Mouse (Mus musculus): Measurements from ENCODE around the gene Cybb. TPM values are rescaled to one million over a fixed set of nuclear protein-coding genes. Genes with fewer than 3 reads are reported as not detected.
"Not testable (repeated sequence)": the region's sequence is repeated elsewhere in the genome, so short reads cannot be mapped to it uniquely, and the experiment has no call there.

Gene Cybb
- 0.71 and 1.00 TPM in 2 replicates for polyA plus RNA-seq (2016; fragmentation: Nextera tagmentation; extraction: Ambion mirVana)

DNA sequence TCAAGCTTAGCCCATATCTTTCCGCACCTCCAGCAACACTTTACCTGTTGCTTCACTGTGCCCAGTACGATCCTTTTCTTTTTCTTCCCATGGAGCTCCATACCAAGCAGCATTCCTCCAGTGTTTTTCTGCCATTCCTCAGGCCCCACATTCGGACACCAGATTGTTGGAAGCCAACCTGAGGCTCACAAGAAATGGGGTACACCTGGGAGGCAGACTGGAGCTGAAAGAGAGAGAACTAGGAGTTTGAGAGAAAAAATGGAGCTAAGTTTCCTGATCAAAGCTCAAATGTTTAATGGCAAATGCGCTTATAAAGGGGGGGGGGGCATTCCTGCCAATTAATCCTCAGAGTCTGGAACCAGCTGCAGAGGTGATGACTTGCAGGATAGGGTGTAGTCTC lies at the start of gene Cybb:
Cybb (minus strand) TSS at position 101 of the 400 bp plus-strand sequence.
- Histone ChIP-seq H3K27ac (no peak within 1 kb of the TSS), H3K36me3 (no peaks in the 10 kb centered on the region), H3K4me3 (replicated peaks) (no peak within 1 kb of the TSS), H3K9me3 (no peaks in the 10 kb centered on the region), H3K4me2 (no peak within 1 kb of the TSS), H3K9ac (replicated peaks) (no peak within 1 kb of the TSS), H3K27me3 (no peaks in the 10 kb centered on the region), H3K4me1 (replicated peaks) (no peaks in the 10 kb centered on the region)
- WGBS, result 87% methylated on average over 4 of the region's 4 CpGs
- no peak for ATAC-seq (ENCODE audit: insufficient number of reproducible peaks, insufficient read depth, low FRiP score, low TSS enrichment, low read depth)

DNA sequence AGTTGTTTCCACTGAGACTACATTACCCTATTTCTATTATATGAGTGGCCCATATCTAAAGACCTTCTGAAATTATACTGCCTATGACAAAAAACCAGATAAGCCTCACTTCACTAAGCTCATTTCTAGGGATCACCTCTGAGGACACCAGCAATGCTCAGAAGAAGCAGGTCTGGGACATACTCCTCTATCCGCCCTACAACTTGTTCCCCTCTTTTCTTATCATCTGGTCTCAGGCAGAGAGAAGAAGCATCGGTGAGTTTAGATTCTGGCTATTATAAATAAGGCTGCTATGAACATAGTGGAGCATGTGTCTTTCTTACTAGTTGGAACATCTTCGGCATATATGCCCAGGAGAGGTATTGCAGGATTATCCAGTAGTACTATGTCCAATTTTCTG lies 49.3 kb upstream of the Cybb start:
- H3K4me1 ChIP-seq (replicated peaks), result no peaks in the 10 kb centered on the region
- no peak for ATAC-seq (ENCODE audit: insufficient number of reproducible peaks, insufficient read depth, low FRiP score, low TSS enrichment, low read depth)
- H3K9me3 ChIP-seq, result no peaks in the 10 kb centered on the region
- no peak overlapping the region for H3K4me3 ChIP-seq (replicated peaks)
- no peaks in the 10 kb centered on the region for H3K36me3 ChIP-seq
- no peak overlapping the region for H3K4me2 ChIP-seq
- H3K9ac ChIP-seq (replicated peaks), result no peak overlapping the region
- no peak overlapping the region for H3K27ac ChIP-seq
- WGBS, result 85% methylated on average over 3 of the region's 3 CpGs
- H3K27me3 ChIP-seq, result no peaks in the 10 kb centered on the region

- not testable (repeated sequence) for H3K4me2 ChIP-seq; H3K27me3 ChIP-seq; H3K36me3 ChIP-seq; ATAC-seq (ENCODE audit: insufficient number of reproducible peaks, insufficient read depth, low FRiP score, low TSS enrichment, low read depth); H3K9ac ChIP-seq (replicated peaks); H3K4me1 ChIP-seq (replicated peaks); H3K9me3 ChIP-seq; H3K4me3 ChIP-seq (replicated peaks); H3K27ac ChIP-seq
- WGBS, result 37% methylated on average over 2 of the region's 2 CpGs
These were observed 32.4 kb upstream of the Cybb start for GRCm38 (mm10) chrX:9519969-9520368.

- ATAC-seq (ENCODE audit: insufficient number of reproducible peaks, insufficient read depth, low FRiP score, low TSS enrichment, low read depth); H3K9ac ChIP-seq (replicated peaks): not testable (repeated sequence)
These were observed 30.0 kb upstream of the Cybb start for GRCm38 (mm10) chrX:9517531-9517930.

DNA sequence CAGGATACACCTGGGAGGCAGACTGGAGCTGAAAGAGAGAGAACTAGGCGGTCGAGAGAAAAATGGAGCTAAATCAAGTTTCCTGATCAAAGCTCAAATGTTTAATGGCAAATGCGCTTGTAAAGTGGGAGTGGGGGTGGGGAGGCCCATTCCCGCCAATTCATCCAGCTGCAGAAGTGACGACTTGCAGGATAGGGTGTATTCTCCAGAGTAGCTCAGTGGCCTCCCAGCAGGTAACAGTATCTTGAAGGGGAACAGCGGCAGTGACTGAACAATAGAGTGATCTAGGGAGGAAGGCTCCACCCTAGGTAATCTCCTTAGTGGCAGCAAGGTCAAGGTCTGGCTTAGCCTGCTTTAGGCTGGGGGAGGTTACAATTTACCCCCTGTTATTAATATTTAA lies 12.5 kb downstream of the Cybb start:
- ATAC-seq (ENCODE audit: insufficient number of reproducible peaks, insufficient read depth, low FRiP score, low TSS enrichment, low read depth); H3K4me2 ChIP-seq; H3K4me3 ChIP-seq (replicated peaks); H3K27ac ChIP-seq; H3K36me3 ChIP-seq; H3K9me3 ChIP-seq; H3K4me1 ChIP-seq (replicated peaks); H3K9ac ChIP-seq (replicated peaks); H3K27me3 ChIP-seq: not testable (repeated sequence)
- WGBS, result 81% methylated on average over 6 of the region's 6 CpGs

More at GRCm38 (mm10) chrX:9517531-9517930, 30.0 kb upstream of the Cybb start:
- not testable (repeated sequence) for H3K9me3 ChIP-seq; H3K4me1 ChIP-seq (replicated peaks); H3K27ac ChIP-seq; H3K27me3 ChIP-seq; H3K4me3 ChIP-seq (replicated peaks); H3K36me3 ChIP-seq; H3K4me2 ChIP-seq

DNA sequence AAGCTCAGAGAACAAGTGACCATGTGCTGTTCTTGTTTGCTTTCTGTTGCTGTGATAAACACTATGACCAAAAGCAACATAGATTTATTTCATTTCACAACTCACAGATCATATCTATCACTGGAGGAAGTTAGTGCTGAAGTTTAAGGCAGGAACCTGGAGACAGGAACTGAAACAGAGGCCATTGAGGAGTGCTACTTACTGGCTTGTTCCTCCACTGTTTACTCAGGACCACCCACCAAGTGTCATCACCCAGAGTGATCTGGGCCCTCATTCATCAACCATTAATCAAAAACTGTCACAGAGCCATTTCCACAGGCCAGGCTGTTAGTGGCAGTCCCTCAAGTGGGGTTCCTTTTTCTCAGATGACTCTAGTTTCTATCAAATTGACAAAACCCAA lies 13.1 kb downstream of the Cybb start:
- Histone ChIP-seq H3K4me1 (replicated peaks) (no peaks in the 10 kb centered on the region), H3K9ac (replicated peaks) (no peak overlapping the region), H3K27me3 (no peaks in the 10 kb centered on the region), H3K9me3 (no peaks in the 10 kb centered on the region), H3K4me3 (replicated peaks) (no peak overlapping the region), H3K27ac (no peak overlapping the region), H3K36me3 (no peaks in the 10 kb centered on the region), H3K4me2 (no peak overlapping the region)
- ATAC-seq (ENCODE audit: insufficient number of reproducible peaks, insufficient read depth, low FRiP score, low TSS enrichment, low read depth), result no peak

DNA sequence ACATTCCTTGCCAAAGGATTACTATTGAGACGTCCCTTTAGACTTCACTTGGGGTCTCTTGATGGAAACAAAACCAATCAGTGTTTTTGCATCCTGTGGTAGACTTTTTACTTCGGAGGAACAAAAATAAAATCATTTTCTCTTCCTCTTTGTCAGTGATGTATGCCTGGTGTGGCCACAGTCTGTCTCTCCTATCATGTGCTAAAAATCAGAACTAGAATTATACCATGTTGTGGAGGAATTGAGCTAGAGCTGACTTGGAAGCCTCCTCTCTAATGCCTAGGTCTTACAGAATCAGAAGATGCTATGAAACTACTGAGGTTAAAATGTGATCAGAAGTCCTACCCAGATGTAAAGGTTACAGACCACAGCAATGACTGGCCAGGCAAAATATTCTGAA lies 13.8 kb downstream of the Cybb start:
- H3K4me1 ChIP-seq (replicated peaks), result no peaks in the 10 kb centered on the region
- H3K36me3 ChIP-seq, result no peaks in the 10 kb centered on the region
- H3K9me3 ChIP-seq, result no peaks in the 10 kb centered on the region
- H3K4me3 ChIP-seq (replicated peaks), result no peak overlapping the region
- no peak overlapping the region for H3K4me2 ChIP-seq
- ATAC-seq (ENCODE audit: insufficient number of reproducible peaks, insufficient read depth, low FRiP score, low TSS enrichment, low read depth), result no peak
- H3K27ac ChIP-seq, result no peak overlapping the region
- WGBS, result 83% methylated on average over 2 of the region's 2 CpGs
- H3K9ac ChIP-seq (replicated peaks), result no peak overlapping the region
- H3K27me3 ChIP-seq, result no peaks in the 10 kb centered on the region

DNA sequence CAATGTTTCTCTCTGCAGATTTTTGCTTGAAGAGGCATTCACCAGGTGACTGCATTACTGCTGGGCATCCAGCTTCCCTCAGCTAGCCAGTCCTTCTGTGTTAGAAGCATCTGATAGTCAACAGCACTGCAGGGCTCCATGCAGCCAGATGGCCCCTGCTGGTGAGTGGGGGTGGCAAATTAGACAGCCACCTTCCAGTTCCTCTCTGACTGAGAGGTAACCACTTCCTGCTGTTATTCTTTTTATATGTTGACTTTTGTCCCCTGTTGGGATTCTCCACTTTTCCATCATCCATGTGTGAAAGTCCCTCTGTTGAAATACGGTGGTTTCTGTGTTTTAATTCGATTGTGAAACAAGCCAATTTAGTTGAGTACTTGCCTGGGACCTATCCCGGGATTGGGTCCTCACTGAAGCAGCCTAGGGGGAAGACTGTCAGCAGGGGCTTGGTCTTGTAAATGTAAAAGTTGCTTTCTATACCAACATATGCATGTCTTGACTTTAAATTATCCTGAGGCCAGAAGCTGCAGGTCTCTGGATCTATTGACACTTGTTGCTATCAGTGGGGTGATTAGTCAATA lies 16.7 kb downstream of the Cybb start:
- Histone ChIP-seq H3K27me3 (no peaks in the 10 kb centered on the region), H3K4me1 (replicated peaks) (no peaks in the 10 kb centered on the region), H3K27ac (no peak overlapping the region), H3K9ac (replicated peaks) (no peak overlapping the region), H3K4me3 (replicated peaks) (no peak overlapping the region), H3K9me3 (no peaks in the 10 kb centered on the region), H3K4me2 (no peak overlapping the region), H3K36me3 (no peaks in the 10 kb centered on the region)
- WGBS, result 42% methylated on average over 3 of the region's 3 CpGs
- ATAC-seq (ENCODE audit: insufficient number of reproducible peaks, insufficient read depth, low FRiP score, low TSS enrichment, low read depth), result no peak

- Histone ChIP-seq H3K27ac (no peak overlapping the region), H3K4me1 (replicated peaks) (no peaks in the 10 kb centered on the region), H3K4me2 (no peak overlapping the region), H3K4me3 (replicated peaks) (no peak overlapping the region), H3K9me3 (no peaks in the 10 kb centered on the region), H3K36me3 (no peaks in the 10 kb centered on the region), H3K27me3 (no peaks in the 10 kb centered on the region), H3K9ac (replicated peaks) (no peak overlapping the region)
- no peak for ATAC-seq (ENCODE audit: insufficient number of reproducible peaks, insufficient read depth, low FRiP score, low TSS enrichment, low read depth)
These were observed 18.5 kb downstream of the Cybb start for GRCm38 (mm10) chrX:9469100-9469499.

DNA sequence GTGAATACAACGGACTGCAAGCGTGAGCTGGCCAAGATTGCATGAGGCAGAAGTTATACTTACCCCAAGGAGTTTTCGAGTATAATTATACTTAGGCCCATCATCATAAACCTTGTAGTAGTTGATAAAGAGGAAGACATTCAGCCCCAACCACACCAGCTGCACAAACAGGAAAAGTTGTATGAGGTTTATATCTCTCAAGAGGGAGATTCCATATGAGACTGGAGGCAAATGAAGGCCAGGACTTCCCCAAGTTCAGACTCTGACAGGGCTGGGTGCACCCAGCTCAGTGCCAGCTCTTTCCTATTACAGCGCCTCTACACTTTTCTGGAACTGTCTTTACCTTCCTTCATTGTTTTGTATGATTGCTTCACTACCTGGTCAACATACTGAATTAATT lies 20.6 kb downstream of the Cybb start:
- no peaks in the 10 kb centered on the region for H3K27me3 ChIP-seq
- no peak overlapping the region for H3K4me3 ChIP-seq (replicated peaks)
- no peaks in the 10 kb centered on the region for H3K4me1 ChIP-seq (replicated peaks)
- ATAC-seq (ENCODE audit: insufficient number of reproducible peaks, insufficient read depth, low FRiP score, low TSS enrichment, low read depth), result no peak
- 86% methylated on average over 4 of the region's 4 CpGs for WGBS
- no peaks in the 10 kb centered on the region for H3K9me3 ChIP-seq
- no peaks in the 10 kb centered on the region for H3K36me3 ChIP-seq
- no peak overlapping the region for H3K27ac ChIP-seq
- no peak overlapping the region for H3K9ac ChIP-seq (replicated peaks)
- H3K4me2 ChIP-seq, result no peak overlapping the region

- Histone ChIP-seq H3K27ac (no peak overlapping the region), H3K27me3 (no peaks in the 10 kb centered on the region), H3K4me1 (replicated peaks) (no peaks in the 10 kb centered on the region), H3K9ac (replicated peaks) (no peak overlapping the region), H3K9me3 (no peaks in the 10 kb centered on the region), H3K36me3 (no peaks in the 10 kb centered on the region), H3K4me3 (replicated peaks) (no peak overlapping the region), H3K4me2 (no peak overlapping the region)
- no peak for ATAC-seq (ENCODE audit: insufficient number of reproducible peaks, insufficient read depth, low FRiP score, low TSS enrichment, low read depth)
- WGBS, result 79% methylated on average over 2 of the region's 2 CpGs
These were observed 21.7 kb downstream of the Cybb start for GRCm38 (mm10) chrX:9465890-9466289.

GRCm38 (mm10) chrX:9462671-9463070 lies 24.9 kb downstream of the Cybb start:
- no peak overlapping the region for H3K4me2 ChIP-seq
- 77% methylated on average over 3 of the region's 3 CpGs for WGBS
- H3K9ac ChIP-seq (replicated peaks), result no peak overlapping the region
- no peaks in the 10 kb centered on the region for H3K36me3 ChIP-seq
- H3K4me3 ChIP-seq (replicated peaks), result no peak overlapping the region
- H3K27ac ChIP-seq, result no peak overlapping the region
- no peaks in the 10 kb centered on the region for H3K27me3 ChIP-seq
- H3K4me1 ChIP-seq (replicated peaks), result no peaks in the 10 kb centered on the region
- no peak for ATAC-seq (ENCODE audit: insufficient number of reproducible peaks, insufficient read depth, low FRiP score, low TSS enrichment, low read depth)
- H3K9me3 ChIP-seq, result no peaks in the 10 kb centered on the region
